Mouse (Mus musculus) erythroblast, embryonic 14.5 days (primary cell): ENCODE measurements around the gene Bmp4. TPM values are rescaled to one million over a fixed set of nuclear protein-coding genes. Genes with fewer than 3 reads are reported as not detected.

Experiments
- H3K27me3 ChIP-seq: 2 replicates; pipeline ENCODE4 v1.6.1; 2012; ENCODE audit warnings: inconsistent platforms; ENCODE audit not compliant: control insufficient read depth
- H3K36me3 ChIP-seq: 2 replicates; pipeline ENCODE4 v1.6.1; 2012; ENCODE audit warnings: mild to moderate bottlenecking, inconsistent platforms; ENCODE audit not compliant: control insufficient read depth
- H3K4me1 ChIP-seq: 2 replicates; pipeline ENCODE4 v1.6.1; 2012; ENCODE audit warnings: inconsistent platforms; ENCODE audit not compliant: control insufficient read depth
- H3K4me3 ChIP-seq: replicated peaks from 2 replicates; pipeline ENCODE3; 2012; ENCODE audit warnings: moderate library complexity, mild to moderate bottlenecking, inconsistent platforms
- H3K9me3 ChIP-seq: 2 replicates; pipeline ENCODE4 v1.6.1; 2012; ENCODE audit warnings: low read length, inconsistent platforms, mixed read lengths; ENCODE audit not compliant: control insufficient read depth
- GATA1 ChIP-seq: IDR thresholded peaks from 2 replicates; pipeline ENCODE4 v1.6.1; 2012; ENCODE audit warnings: low read length, inconsistent platforms, mixed read lengths
- TAL1 ChIP-seq: IDR thresholded peaks from 3 replicates; pipeline ENCODE4 v1.6.1; 2012; ENCODE audit warnings: low read length, inconsistent platforms, mixed read lengths
- polyA plus RNA-seq: library from polyadenylated mRNA; stranded (reverse); fragments of >175 nt; gene quantifications from 2 replicates; pipeline ENCODE4 v1.2.3, GENCODE M21; 2012

Gene Bmp4
- polyA plus RNA-seq, 1 experiment, result not detected

- TF ChIP-seq GATA1 (no peak), TAL1 (no peak)
- H3K36me3 ChIP-seq, result no peaks in the 10 kb centered on the region
- no peak overlapping the region for H3K4me3 ChIP-seq
- H3K27me3 ChIP-seq, result no peaks in the 10 kb centered on the region
- H3K9me3 ChIP-seq, result no peaks in the 10 kb centered on the region
- H3K4me1 ChIP-seq, result no peaks in the 10 kb centered on the region
Measured at GRCm38 (mm10) chr14:46363209-46363608, 27.3 kb downstream of the Bmp4 start.

GRCm38 (mm10) chr14:46357696-46358095 lies 32.8 kb downstream of the Bmp4 start:
- H3K27me3 ChIP-seq, result no peaks in the 10 kb centered on the region
- H3K4me1 ChIP-seq, result no peaks in the 10 kb centered on the region
- H3K9me3 ChIP-seq, result no peaks in the 10 kb centered on the region
- TF ChIP-seq TAL1, result no peak
- no peak for TF ChIP-seq GATA1
- no peak overlapping the region for H3K4me3 ChIP-seq
- H3K36me3 ChIP-seq, result no peaks in the 10 kb centered on the region

GRCm38 (mm10) chr14:46357286-46357685 lies 33.2 kb downstream of the Bmp4 start:
- Histone ChIP-seq H3K4me1 (no peaks in the 10 kb centered on the region), H3K27me3 (no peaks in the 10 kb centered on the region), H3K4me3 (no peak overlapping the region), H3K36me3 (no peaks in the 10 kb centered on the region), H3K9me3 (no peaks in the 10 kb centered on the region)
- TF ChIP-seq TAL1 (no peak), GATA1 (no peak)

GRCm38 (mm10) chr14:46344750-46345149 lies 45.7 kb downstream of the Bmp4 start:
- no peak overlapping the region for H3K4me3 ChIP-seq
- H3K36me3 ChIP-seq, result no peaks in the 10 kb centered on the region
- TF ChIP-seq TAL1, result no peak
- TF ChIP-seq GATA1, result no peak
- no peaks in the 10 kb centered on the region for H3K27me3 ChIP-seq
- H3K9me3 ChIP-seq, result 0 out of 2 replicates have a peak, but pooled peaks cover 2% of the 10 kb centered on the region
- no peaks in the 10 kb centered on the region for H3K4me1 ChIP-seq

- Histone ChIP-seq H3K9me3 (no peaks in the 10 kb centered on the region), H3K4me3 (no peak overlapping the region), H3K27me3 (no peaks in the 10 kb centered on the region), H3K36me3 (no peaks in the 10 kb centered on the region), H3K4me1 (no peaks in the 10 kb centered on the region)
- TF ChIP-seq GATA1 (no peak), TAL1 (no peak)
Measured at GRCm38 (mm10) chr14:46338801-46339200, 51.7 kb downstream of the Bmp4 start.

Other genes starting within 250 kb of the Bmp4 start
- not detected in 2 replicates for gene Gm15217, start 11.3 kb downstream of the Bmp4 start, polyA plus RNA-seq